Mouse (Mus musculus) olfactory bulb, adult 2 months (tissue): ENCODE measurements at regions not wholly inside any gene's neighbourhood (a gene's known extent, or its start where the extent isn't known, plus 50 kb on each side); places are given as distances from the start of the nearest gene placed in this dataset.

Experiments used
- CTCF ChIP-seq: fragments of 200-500 bp; IDR thresholded peaks from 2 replicates; pipeline ENCODE4 v1.5.1; 2012; ENCODE audit warnings: low read depth, mild to moderate bottlenecking, low read length, moderate library complexity; ENCODE audit not compliant: insufficient read depth
- POLR2A ChIP-seq: fragments of 200-500 bp; IDR thresholded peaks from 2 replicates; pipeline ENCODE4 v1.6.1; 2012; ENCODE audit warnings: mild to moderate bottlenecking, low read depth, low read length, moderate library complexity; ENCODE audit not compliant: insufficient read depth

DNA sequence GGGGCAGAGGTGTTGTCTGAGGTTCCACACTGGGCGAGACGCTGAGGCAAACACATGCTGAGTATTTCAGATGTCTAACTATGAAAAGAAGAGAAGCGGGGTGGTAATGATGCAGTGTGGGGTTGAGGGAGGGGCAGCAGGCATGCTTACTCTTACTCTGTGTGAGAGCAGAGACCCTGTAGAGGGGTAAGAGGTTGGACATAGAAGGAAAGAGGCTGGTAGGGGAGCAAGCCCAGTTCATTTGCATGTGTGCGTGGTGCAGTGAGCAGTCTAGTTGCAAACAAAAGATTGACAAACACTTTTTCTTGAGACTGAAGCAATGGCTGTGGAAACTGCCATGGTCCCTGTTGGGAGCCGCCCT is 122.5 kb upstream of the Arglu1 start:
- TF ChIP-seq POLR2A (no peak), CTCF (no peak)
